Mouse (Mus musculus) adrenal gland, adult 2 months (tissue): Measurements from ENCODE around the gene Nfat5. TPM values are rescaled to one million over a fixed set of nuclear protein-coding genes. Genes with fewer than 3 reads are reported as not detected.

Source experiments
- DNase-seq: peaks from one replicate; pipeline ENCODE4 v3.0.0; 2021
- long read RNA-seq: library from polyadenylated mRNA; stranded (forward); transcript quantifications from one replicate; pipeline ENCODE4 v2.0.0, GENCODE M21; 2021
- polyA plus RNA-seq: library from polyadenylated mRNA; depleted of rRNA; stranded (reverse); fragments of >200 nt; gene quantifications from 2 replicates; pipeline ENCODE4 v1.2.3, GENCODE M21; 2012; rRNA removed
- total RNA-seq, 2 experiments: library from RNA; stranded (reverse); gene quantifications; 2 replicates each; pipeline ENCODE4 v1.2.3; 2021

Gene Nfat5
- total RNA-seq (100 to 1,000 TPM in 1 of 2 experiments, 10 to 100 TPM in 1; 89.8 to 141 TPM), polyA plus RNA-seq (31.2 and 33.9 TPM in 2 replicates)
- long read RNA-seq, full-length matches to known transcripts = 3 of 8 reads
- long read RNA-seq, partial matches to known transcripts = 3 of 8 reads
- long read RNA-seq, other reads (novel, unspliced or antisense) = 2 of 8 reads

DNA sequence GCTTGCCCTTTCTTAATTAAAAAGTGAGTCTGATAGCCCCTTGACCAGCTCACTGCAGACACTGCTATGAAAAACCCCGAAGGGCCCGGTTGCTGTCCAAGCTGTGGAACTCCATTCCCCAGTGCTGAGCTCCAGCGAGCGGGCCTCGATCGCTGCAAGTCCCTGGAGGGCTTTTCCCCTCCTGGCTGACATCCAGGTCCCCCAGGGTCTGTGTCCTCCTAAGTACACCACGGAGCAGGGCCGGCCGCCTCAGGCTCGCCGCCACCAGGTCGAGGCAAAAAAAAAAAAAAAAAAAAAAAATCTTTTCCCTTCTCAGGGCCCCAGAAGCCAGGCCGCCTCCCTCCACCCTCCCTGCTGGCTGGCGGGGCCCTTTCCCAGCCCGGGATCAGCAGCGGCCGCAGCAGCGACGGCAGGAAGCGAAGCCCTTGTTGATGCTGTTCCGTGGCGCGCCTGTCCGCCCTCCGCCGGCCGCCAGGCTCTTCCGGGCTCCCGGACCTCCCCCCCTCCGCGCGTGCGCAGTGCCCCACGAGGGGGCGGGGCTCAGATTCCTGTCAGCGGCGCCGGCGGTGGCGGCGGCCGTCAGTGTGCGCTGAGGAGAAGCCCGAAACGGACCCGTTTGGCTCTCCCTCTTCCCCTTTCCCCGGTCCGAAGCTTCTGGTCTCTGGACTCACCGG lies at the start of gene Nfat5:
TSS of gene Nfat5 (plus strand) at position 543 of the 674 bp plus-strand sequence.
- peak; percentile 98 for DNase-seq

DNA sequence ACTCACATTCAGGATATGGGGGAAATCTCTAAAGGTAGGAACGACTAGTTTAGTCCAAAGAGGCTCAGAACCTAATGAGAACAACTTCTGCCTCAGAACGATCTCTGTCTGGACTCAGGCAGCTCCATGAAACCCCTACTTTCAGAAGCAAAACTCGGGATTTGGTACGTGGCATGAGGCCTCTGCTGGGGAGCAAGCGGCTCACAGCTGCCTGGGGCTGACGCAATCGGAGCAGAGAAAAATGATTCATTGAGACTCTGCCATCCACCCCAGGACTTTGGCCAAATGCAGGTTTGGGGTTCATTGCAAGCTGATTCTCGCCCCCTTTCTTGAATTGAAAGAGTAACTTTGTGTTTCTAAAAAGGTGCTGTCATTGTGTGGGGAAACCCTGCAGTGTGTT lies 49.1 kb upstream of the Nfat5 start:
- DNase-seq = peak; percentile 61

DNA sequence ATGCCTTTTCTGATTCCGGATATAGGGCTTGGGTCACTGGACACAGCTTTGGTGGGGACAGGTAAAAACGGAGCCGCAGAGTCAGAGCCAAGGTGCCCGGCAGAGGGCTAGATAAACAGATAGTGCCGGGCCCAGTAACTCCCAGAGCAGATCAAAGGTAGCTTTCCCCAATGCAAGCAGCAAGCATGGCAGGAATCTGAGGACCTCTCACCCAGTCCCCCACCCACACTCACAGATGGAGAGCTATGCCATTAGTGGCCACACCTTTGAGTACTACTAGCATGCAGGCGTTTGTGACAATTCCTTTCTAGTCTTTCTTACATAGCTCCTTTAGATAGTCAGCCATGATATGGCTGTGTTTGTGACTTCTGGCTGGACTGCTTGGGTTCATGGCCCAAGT lies 44.8 kb upstream of the Nfat5 start:
- DNase-seq = no peak

DNA sequence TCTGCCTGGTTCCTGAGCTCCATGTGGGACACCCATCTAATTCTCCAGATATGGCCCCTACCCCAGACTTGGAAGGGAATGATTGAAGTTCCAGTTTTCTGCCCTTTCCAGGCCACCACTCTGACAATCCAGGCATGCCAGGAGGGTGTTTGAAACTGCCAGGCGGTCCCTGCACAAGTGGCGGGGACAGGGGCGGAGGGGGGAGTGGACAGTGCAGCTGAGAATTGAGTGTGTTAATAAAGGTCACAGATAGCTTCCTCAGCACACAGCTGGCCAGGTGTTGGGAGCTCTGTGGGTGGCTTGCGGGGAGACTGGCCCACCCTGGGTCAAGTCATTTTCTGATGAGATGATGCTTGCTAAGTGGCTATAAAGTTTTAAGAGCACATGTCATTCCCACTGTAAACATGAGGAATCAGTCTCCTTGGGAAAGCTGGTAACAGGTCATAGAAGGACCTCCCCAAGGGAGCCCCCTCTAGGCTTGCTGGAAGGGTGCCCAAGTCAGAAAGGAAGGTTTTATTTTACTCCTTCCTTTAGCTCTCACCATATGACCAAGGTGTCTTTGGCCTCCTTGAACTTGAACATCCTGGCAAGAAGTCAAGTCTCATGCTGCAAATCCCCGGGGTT lies 41.7 kb upstream of the Nfat5 start:
- DNase-seq = no peak

DNA sequence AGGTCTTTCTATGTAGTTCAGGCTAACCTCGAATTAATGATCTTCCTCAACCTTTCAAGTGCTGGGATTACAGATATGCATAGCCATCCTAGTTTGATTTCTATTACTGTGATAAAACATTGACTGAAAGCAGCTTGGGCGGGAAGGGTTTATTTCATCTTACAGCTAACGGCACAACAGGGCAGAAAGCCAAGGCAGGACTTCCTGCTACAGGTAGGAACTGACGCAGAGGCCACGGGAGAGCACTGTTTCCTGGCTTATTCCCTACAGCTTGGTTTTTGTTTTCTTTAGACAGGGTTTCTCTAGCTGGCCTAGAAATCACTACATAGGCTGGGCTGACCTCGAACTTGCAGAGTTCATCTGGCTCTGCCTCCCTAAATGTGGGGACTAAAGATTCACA lies 40.1 kb upstream of the Nfat5 start:
- no peak for DNase-seq

DNA sequence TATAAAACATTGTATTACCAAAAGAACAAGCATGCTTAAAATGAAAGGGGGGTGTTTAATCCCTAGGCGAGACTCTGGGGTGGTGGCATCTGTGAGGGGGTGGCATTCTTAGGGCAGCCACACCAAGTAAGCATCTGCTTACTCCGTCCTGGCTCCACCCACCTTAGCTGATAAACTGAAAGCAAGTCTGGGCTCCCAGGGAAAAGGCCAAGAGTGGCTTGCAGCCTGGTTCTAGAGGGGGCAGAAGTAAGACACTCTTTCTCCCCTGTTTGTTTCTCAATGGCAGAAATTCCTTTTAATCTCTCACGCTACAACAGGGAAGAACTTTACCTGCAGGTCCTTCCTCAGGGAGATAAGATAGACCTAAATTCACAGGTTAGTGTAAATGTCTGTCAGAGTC lies 38.9 kb upstream of the Nfat5 start:
- peak; percentile 51 for DNase-seq

DNA sequence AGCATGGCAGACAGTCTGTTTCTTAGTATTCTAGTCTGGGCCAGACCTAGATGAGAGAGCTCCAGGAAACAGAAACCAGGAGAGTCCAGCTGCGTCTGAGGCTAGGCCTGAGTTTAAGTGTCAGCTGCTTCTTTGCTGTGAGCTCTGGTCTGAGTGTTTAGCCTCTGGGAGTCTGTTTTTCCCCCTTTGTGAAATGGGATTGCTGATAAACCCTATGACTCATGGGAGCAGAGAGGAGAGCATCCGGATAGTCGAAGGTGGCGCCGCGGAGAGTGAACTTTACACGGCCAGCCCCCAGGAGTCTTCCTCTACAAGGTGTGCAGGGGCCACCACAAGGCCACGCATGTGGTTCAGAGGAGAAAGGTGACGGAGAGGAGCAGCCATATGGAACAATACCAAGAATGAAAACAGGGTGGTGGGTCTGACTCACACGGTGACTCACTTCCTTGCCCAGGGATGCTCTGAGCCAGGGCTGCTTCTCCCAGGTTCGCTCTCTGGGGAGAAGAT lies 38.3 kb upstream of the Nfat5 start:
- peak; percentile 85 for DNase-seq

DNA sequence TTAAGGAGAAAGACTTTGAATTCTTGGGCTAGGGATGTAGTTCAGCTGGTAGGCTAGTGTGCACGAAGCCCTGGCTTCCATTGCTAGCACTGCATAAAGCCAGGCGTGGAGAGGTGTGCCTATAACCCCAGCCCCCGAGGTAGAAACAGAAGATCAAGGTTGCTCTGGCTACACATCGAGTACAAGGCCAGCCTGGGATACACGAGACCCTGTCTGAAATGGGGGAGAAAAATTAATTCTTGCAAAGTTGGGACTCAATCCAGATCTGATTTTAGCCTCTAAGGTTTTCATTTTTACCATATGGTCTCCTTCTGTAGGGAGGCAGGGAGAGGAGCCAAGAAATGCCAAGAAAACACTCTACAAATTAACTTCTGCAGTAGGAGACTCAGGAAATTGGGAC lies 36.0 kb upstream of the Nfat5 start:
- DNase-seq = no peak

DNA sequence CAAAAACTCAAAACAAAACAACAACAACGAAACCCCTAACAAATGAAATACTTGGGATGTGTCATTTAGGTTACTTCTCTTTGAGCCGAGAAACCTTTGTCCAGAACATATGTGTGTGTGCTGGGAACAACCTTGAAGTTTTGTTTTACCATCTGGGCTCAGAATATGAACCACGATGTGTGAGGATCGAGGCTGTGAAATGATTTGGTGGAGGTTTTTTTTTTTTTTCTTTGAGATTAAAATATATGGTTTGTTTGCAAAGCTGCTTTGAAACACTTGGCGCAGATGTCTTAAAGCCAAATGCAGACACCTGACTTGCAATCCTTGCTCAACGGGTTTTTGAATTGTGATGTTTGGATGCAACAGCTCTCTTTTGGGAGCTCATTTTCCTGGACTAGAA lies 33.1 kb upstream of the Nfat5 start:
- no peak for DNase-seq

DNA sequence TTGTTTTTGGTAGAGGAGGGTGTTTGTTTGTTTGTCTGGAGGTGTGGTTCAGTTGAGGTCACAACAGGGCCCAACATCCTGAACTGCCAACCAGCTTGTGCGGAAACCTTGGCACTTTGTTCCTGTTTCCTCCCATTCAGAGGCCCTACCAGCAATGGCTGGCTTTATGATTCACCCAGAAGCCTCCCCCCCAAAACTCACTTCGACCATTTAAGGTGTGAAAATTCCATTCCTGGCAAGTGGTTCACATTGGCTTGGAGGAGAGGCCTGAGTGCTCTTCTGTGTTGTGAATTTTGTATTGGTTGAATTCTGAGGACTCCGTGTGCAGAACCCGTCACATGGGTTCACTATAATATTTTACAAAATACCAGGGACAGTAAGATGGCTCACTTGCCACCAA lies 32.1 kb upstream of the Nfat5 start:
- DNase-seq = no peak

DNA sequence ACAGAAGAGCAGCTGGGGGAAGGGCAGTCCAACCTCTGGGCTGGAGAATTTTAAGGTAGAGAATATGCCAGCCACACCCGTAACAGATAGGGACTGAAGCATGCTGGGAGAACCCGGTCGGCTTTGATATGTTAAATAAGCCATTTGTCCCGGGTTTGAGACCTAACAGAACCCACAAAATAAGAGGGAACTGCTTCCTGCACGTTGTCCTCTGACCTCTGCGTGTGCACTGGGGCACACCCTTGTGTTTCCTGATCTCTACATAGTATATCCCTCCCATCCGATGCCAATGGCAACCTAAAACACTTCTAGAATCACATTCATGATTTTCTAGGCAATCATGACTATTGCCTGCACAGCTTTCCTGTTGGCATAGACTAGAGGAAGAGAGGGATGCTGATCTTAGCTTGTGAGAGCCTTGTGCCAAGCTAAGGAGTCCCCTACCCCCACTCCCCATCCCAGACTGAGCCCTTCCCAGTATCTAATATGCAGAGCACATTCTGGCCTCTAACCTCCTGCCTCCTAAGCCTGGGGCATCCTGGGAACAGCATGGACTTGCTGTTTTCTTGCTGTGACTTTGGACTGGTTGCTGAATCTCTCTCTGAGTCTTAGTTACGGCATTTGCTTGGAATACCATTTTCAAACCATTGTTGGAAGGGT lies 31.1 kb upstream of the Nfat5 start:
- DNase-seq = no peak

DNA sequence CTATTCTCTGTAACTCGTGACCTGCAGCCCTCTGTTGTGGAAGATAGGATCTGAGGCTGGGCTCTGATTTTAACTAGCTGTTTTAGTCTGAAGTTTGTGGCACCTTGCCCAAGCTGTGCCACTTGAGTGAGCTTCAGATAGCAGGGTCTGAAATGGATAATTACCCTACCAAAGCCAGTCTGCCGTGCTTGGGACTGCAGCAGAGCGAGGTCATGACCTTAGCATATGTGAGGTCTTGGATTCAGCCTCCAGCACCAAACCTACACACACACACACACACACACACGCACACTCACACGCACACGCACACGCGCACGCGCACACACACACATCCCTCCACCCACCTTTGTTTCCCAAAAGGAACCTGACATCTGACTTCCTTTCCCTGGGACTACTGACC lies 27.5 kb upstream of the Nfat5 start:
- DNase-seq = no peak

DNA sequence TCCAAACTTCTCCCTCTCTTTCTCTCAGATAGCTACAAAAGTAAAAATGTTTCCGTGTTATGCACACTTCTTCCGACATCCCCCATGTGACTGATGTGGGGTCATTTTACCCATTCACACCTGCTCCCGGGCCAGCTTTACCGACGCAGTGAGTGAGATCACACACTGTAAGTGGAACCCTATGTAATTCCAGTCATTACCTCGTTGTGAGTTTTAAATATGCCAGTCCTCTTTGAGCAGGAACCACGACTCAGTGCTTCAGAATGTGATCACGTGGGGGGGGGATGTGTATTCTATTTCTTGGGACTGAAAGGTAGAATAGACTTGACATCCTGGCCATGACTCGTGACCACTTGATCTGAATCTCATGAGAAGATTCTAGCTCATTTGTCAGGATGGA lies 24.8 kb upstream of the Nfat5 start:
- no peak for DNase-seq

DNA sequence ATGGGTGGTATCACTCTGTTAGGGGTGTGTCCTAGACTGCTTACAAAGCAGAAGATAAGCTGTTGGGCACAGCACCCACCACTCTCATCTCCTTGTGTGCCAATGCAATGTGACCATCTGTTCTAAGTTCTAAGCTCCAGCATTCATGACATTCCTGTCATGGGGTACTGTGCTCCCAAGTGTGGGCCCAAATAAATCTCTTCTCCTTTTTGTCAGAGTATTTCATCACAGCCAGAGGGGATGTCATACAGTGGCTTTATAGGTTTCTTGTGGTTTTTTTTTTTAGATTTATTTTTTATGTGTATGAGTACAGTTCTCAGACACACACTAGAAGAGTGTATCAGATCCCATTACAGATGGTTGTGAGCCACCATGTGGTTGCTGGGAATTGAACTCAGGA lies 24.1 kb upstream of the Nfat5 start:
- DNase-seq = no peak

DNA sequence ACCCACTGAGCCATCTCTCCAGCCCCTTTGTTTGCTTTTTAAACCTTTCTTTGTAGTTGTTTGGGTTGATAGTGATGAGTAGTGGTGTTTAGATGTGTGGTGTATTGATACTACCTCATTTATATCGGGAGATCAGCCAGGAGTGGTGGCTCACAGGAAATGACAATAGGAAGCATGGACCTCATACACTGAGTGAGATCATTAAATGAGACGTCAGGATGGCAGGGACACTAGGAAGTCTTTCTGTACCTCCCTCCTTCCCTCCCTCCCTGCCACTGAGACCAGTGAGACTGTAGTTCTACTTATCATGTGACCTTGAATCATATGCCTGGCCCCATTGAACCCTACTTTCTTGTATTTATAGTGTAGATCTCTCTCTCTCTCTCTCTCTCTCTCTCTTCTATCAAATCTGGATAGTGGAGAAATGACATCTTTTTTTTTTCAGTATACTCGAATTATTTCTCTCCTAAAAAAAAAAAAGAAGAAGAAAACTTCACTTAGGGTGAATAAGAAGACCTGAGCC lies 23.6 kb upstream of the Nfat5 start:
- DNase-seq = no peak

DNA sequence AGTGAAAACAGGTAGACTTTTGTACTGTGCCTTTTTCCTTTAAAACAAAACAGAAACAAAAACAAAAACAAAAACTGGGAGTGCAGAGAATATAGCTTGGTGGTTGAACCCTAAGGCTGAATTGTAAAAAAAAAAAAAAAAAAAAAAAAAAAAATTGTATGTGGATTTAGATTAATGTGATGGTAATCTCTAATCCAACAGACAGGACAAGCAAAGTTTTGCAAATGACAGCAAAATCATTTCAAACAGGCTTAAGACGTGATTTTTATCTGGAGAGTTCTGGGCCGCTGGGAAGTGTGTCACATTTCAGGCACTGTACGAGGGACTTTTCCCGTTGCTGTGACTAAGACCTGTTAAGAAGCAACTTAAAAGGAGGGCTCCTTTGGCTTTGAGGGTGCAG lies 23.0 kb upstream of the Nfat5 start:
- DNase-seq = no peak

DNA sequence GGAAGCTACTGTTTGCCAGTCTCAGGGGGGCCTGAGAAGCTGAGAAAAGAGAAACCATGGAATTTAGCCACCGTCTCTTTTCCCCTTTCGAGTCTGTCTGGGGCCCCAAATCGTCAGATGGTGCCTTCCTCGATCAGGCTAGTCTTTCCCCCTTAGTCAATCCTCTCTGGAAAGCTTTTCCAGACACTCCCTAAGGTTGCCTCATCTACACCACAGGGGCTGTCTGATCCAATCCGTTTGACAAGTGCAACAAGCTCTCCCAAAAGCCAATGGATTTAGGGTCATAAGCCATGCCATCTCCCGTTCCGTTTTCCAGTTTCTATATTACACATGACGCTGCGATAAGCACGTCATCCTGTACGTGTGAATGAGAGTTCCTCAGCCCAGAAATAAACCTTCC lies 22.5 kb upstream of the Nfat5 start:
- no peak for DNase-seq

DNA sequence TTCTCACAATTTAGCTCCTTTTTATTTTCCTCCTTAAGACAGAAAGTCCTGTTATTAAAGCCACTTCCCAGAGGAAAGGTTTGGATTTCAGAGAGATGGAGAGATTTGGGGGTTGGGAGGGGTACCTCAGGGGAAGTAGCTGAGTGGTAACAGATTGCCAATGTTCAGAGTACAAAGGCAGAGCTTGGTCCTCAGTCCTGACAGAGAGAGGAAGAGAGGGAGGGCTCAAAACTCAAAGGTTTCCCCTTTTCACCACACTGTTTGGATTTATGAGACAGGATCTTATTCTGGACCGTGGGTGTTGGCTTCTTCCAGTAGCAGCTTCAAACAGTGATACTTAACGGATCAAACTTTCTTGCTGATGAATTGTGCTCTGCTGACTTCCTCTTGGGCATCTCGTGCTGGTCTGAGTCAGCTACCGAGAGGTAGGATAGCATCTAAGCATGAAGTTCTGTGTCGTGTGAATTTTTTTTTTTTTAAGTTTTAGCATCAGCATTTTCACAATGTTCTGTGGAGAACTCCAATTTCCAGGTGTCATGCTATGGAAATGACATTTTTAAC lies 15.9 kb upstream of the Nfat5 start:
- DNase-seq = no peak

DNA sequence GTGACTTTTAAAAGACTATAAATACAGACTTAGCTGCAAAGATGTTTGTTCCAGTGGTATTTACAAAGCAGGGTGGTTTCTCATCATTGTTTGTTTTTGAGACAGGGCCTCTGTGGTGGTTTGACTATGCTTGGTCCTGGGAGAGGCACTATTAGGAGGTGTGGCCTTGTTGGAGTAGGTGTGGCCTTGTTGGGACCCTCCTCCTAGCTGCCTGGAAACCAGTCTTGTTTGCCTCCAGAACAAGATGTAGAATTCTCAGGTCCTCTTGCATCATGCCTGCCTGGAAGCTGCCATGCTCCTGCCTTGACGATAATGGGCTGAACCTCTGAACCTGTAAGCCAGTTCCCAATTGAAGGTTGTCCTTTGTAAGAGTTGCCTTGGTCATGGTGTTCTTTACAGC lies 14.7 kb upstream of the Nfat5 start:
- DNase-seq = no peak

DNA sequence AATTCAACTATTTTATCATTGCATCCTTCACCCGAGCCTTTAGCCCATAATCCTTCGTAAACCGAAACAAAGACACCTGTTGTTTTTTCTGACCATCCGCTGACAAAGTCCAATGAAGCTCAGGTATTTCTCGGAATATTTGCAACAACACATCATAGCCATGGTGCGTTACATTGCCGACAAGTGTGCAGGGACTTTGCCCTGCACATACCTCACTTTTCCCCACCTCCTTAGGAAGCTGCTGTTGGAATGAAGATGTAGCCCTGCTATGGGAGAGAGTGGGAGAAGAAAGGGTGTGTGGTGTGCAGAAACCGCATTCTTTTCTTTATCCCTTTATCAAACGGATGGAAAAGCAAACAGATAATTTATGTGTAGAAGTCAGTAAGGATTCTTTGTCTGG lies 6.6 kb upstream of the Nfat5 start:
- no peak for DNase-seq

DNA sequence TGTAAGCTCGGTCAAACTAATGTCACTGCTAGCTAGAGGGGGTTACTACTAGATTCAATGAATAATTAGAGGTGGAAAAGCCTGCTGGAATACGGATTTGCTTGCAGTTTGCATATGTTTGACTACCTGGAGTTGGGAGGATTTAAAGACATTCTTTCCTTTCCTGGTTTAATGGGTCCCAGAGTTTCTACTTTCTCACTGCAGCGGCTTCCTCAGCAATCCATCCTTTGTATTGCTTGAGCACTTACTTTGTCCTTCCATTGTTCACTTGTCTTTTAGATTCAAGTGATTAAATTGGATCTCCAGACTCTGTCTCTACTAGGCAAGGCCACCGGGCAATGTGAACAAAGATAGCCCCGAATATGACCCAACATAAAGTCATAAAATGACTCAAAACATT lies 5.7 kb upstream of the Nfat5 start:
- DNase-seq = no peak

DNA sequence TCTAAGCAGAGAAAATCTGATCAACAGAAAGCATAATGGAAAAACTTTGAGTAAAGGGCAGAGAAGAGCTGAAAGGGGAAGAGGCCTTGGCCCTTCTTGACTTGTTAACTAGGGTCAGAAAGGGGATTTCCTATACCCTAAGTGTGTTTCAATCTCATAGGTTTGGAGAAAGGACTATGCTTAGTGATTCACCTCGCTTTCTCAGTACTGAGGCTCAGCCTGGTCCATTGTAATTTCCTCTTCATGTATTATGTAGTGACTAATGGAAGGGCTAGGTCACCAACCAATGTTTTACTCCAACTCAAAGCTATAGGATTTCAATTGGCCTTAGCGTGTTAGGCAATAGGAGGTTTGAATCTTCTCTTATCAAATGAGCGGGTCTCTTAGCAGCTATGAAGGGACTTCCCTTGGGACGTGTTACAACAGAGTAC lies 2.1 kb upstream of the Nfat5 start:
- DNase-seq = no peak
